Mouse (Mus musculus): Measurements from ENCODE around the gene Slc15a1. TPM values are rescaled to one million over a fixed set of nuclear protein-coding genes. Genes with fewer than 3 reads are reported as not detected.

Slc15a1 gene
- polyA plus RNA-seq, 1 experiment, result 2.0 TPM

DNA sequence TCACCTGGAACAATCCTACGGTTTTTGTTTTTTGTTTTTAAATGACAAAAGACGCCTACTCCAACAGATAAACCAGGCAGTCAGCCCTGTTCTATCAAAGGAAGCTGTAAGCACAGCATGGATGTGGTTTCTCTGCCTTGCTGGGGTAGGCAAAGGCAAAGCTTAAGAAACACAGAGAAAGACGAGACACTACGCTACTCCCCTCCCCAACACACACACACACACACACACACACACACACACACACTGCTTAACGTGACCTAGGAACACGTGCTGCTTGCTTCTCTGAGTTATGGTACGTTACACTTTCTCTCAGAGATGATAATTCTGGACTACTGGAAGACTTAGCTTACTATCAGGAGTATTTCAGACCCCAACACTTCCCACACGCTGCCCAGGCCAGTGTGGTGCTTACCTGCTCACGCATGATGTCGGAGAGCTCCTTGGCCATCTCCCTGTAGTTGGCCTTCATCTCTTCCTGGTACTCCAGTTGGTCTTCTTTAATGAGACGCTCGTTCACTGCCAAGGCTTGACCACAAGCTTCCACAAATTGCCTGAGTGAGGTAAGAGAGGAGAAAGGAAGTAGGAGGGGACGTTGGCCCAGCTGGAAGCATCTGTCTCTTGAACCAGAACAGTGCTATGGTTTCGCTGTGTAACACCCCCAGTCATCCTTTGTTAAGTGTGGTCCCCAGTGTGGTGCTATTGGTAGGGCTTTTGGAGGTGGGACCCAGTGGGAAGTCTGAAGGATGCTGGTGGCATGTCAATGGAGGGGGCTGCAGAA, 40.7 kb upstream of the Slc15a1 start:
- peaks cover 13% of the 10 kb centered on the region for H3K4me1 ChIP-seq (replicated peaks; ENCODE audit: control insufficient read depth, insufficient read depth, low read length)
- H3K27me3 ChIP-seq (ENCODE audit: control insufficient read depth, insufficient read depth, low read length), result no peaks in the 10 kb centered on the region
- no peaks in the 10 kb centered on the region for H3K36me3 ChIP-seq (ENCODE audit: control insufficient read depth, insufficient read depth, low read length)
- peak overlapping the region; percentile 57 for H3K27ac ChIP-seq (ENCODE audit: control insufficient read depth, insufficient read depth, low read length)
- DNase-seq, result peak; percentile 13
- no peak overlapping the region for H3K4me3 ChIP-seq (ENCODE audit: control insufficient read depth, insufficient read depth, low read length)
- 40% methylated on average over 14 of the region's 14 CpGs for WGBS
- TF ChIP-seq POLR2A (IDR thresholded peaks at IDR 0.05; ENCODE audit: control insufficient read depth, extremely low read depth, insufficient read depth, low read length, poor library complexity) (no peak), CTCF (IDR thresholded peaks at IDR 0.05; ENCODE audit: borderline replicate concordance, control insufficient read depth, extremely low read depth, insufficient read depth, low read length, poor library complexity) (no peak)

DNA sequence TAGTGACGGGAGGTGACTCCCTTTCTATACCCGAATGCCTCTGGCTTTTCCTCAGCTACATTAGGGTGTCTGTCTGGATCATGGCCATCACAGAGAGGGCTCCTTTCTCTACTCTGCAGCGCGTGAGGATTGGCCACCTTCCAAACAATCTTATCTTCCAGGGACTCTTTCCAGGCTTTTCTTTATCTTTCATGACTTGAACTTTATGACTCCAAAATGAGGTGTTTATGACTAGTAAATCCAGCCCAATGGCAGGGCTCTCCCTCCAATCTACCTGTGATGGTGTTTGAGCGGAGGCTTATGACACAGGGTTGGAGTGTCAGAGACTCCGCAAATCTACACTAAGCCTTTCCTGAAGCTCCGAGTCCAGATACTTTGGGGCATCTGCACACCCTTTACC, 36.2 kb upstream of the Slc15a1 start:
- no peak for DNase-seq
- H3K4me3 ChIP-seq (ENCODE audit: control insufficient read depth, insufficient read depth, low read length), result no peak overlapping the region
- H3K27me3 ChIP-seq (ENCODE audit: control insufficient read depth, insufficient read depth, low read length), result no peaks in the 10 kb centered on the region
- H3K27ac ChIP-seq (ENCODE audit: control insufficient read depth, insufficient read depth, low read length), result no peak overlapping the region
- H3K36me3 ChIP-seq (ENCODE audit: control insufficient read depth, insufficient read depth, low read length), result no peaks in the 10 kb centered on the region
- no peak for TF ChIP-seq POLR2A (IDR thresholded peaks at IDR 0.05; ENCODE audit: control insufficient read depth, extremely low read depth, insufficient read depth, low read length, poor library complexity)
- TF ChIP-seq CTCF (IDR thresholded peaks at IDR 0.05; ENCODE audit: borderline replicate concordance, control insufficient read depth, extremely low read depth, insufficient read depth, low read length, poor library complexity), result no peak
- peaks cover 12% of the 10 kb centered on the region for H3K4me1 ChIP-seq (replicated peaks; ENCODE audit: control insufficient read depth, insufficient read depth, low read length)
- 92% methylated on average over 7 of the region's 7 CpGs for WGBS

DNA sequence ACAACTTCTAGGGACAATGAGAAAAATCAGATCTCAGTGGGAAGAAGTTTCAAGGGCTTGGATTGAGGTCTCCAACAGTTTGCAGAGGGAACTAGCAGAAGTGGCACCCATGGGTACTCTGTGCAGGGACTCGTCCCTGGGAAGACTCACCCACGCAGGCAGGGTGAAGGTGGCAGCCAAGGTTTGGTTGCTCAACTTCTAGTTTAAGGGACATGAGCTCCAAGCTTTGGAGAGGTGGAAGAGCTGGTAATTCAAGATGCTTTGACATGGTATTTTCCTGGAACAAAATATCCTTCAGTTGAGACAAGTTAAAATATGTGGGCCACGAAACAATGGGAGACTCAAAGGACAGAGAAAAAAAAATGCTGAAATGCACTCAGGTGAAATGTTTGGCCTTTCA, 29.4 kb upstream of the Slc15a1 start:
- Histone ChIP-seq H3K27ac (ENCODE audit: control insufficient read depth, insufficient read depth, low read length) (no peak overlapping the region), H3K4me1 (replicated peaks; ENCODE audit: control insufficient read depth, insufficient read depth, low read length) (no peaks in the 10 kb centered on the region), H3K4me3 (ENCODE audit: control insufficient read depth, insufficient read depth, low read length) (no peak overlapping the region), H3K27me3 (ENCODE audit: control insufficient read depth, insufficient read depth, low read length) (no peaks in the 10 kb centered on the region), H3K36me3 (ENCODE audit: control insufficient read depth, insufficient read depth, low read length) (no peaks in the 10 kb centered on the region)
- DNase-seq, result no peak
- TF ChIP-seq POLR2A (IDR thresholded peaks at IDR 0.05; ENCODE audit: control insufficient read depth, extremely low read depth, insufficient read depth, low read length, poor library complexity), result no peak
- TF ChIP-seq CTCF (IDR thresholded peaks at IDR 0.05; ENCODE audit: borderline replicate concordance, control insufficient read depth, extremely low read depth, insufficient read depth, low read length, poor library complexity), result no peak
- 89% methylated on average over 3 of the region's 3 CpGs for WGBS

GRCm38 (mm10) chr14:121530853-121531252, 25.8 kb upstream of the Slc15a1 start:
- no peaks in the 10 kb centered on the region for H3K36me3 ChIP-seq (ENCODE audit: control insufficient read depth, insufficient read depth, low read length)
- H3K27me3 ChIP-seq (ENCODE audit: control insufficient read depth, insufficient read depth, low read length), result no peaks in the 10 kb centered on the region
- H3K4me1 ChIP-seq (replicated peaks; ENCODE audit: control insufficient read depth, insufficient read depth, low read length), result no peaks in the 10 kb centered on the region
- 94% methylated on average over 9 of the region's 9 CpGs for WGBS
- no peak overlapping the region for H3K4me3 ChIP-seq (ENCODE audit: control insufficient read depth, insufficient read depth, low read length)
- H3K27ac ChIP-seq (ENCODE audit: control insufficient read depth, insufficient read depth, low read length), result no peak overlapping the region
- DNase-seq, result no peak
- TF ChIP-seq CTCF (IDR thresholded peaks at IDR 0.05; ENCODE audit: borderline replicate concordance, control insufficient read depth, extremely low read depth, insufficient read depth, low read length, poor library complexity), result no peak
- no peak for TF ChIP-seq POLR2A (IDR thresholded peaks at IDR 0.05; ENCODE audit: control insufficient read depth, extremely low read depth, insufficient read depth, low read length, poor library complexity)

- TF ChIP-seq CTCF (IDR thresholded peaks at IDR 0.05; ENCODE audit: borderline replicate concordance, control insufficient read depth, extremely low read depth, insufficient read depth, low read length, poor library complexity), result no peak
- no peak for TF ChIP-seq POLR2A (IDR thresholded peaks at IDR 0.05; ENCODE audit: control insufficient read depth, extremely low read depth, insufficient read depth, low read length, poor library complexity)
- Histone ChIP-seq H3K4me3 (ENCODE audit: control insufficient read depth, insufficient read depth, low read length) (no peak overlapping the region), H3K27ac (ENCODE audit: control insufficient read depth, insufficient read depth, low read length) (no peak overlapping the region), H3K36me3 (ENCODE audit: control insufficient read depth, insufficient read depth, low read length) (no peaks in the 10 kb centered on the region), H3K4me1 (replicated peaks; ENCODE audit: control insufficient read depth, insufficient read depth, low read length) (no peaks in the 10 kb centered on the region), H3K27me3 (ENCODE audit: control insufficient read depth, insufficient read depth, low read length) (no peaks in the 10 kb centered on the region)
- WGBS, result 97% methylated on average over 3 of the region's 3 CpGs
- DNase-seq, result no peak
Observed at GRCm38 (mm10) chr14:121527883-121528282, 22.8 kb upstream of the Slc15a1 start.

DNA sequence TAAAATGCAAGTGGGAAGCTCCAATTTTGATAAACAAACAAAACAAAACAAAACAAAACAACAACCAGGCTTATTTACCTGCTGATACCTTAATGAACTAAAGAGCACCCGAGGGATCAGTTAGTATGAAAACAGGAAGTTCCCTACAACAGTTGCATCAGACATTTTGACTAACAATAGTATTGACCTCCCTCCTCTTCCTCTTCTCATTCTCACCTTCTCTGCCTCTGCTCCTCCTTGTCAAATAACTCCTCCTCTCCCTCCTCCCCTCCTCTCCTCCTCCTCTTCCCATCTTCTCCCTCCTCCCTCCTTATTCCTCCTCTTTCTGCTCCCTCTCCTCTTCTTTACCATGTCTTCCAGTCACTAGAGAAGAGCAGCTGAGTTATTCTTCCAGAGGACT, 22.1 kb upstream of the Slc15a1 start:
- H3K4me1 ChIP-seq (replicated peaks; ENCODE audit: control insufficient read depth, insufficient read depth, low read length), result no peaks in the 10 kb centered on the region
- H3K27me3 ChIP-seq (ENCODE audit: control insufficient read depth, insufficient read depth, low read length), result no peaks in the 10 kb centered on the region
- WGBS, result 24% methylated on average over 1 of the region's 1 CpGs
- TF ChIP-seq POLR2A (IDR thresholded peaks at IDR 0.05; ENCODE audit: control insufficient read depth, extremely low read depth, insufficient read depth, low read length, poor library complexity) (no peak), CTCF (IDR thresholded peaks at IDR 0.05; ENCODE audit: borderline replicate concordance, control insufficient read depth, extremely low read depth, insufficient read depth, low read length, poor library complexity) (no peak)
- no peak for DNase-seq
- no peak overlapping the region for H3K27ac ChIP-seq (ENCODE audit: control insufficient read depth, insufficient read depth, low read length)
- no peaks in the 10 kb centered on the region for H3K36me3 ChIP-seq (ENCODE audit: control insufficient read depth, insufficient read depth, low read length)
- no peak overlapping the region for H3K4me3 ChIP-seq (ENCODE audit: control insufficient read depth, insufficient read depth, low read length)

Data from thymus, adult 2 months (tissue).